Mouse (Mus musculus) hindbrain, postnatal 0 days (tissue): ENCODE measurements at regions not wholly inside any gene's neighbourhood (a gene's known extent, or its start where the extent isn't known, plus 50 kb on each side); places are given as distances from the start of the nearest gene placed in this dataset.
A peak's percentile ranks its signal among the peaks of the same experiment; 100 is the strongest.
"Not testable (repeated sequence)": the region's sequence is repeated elsewhere in the genome, so short reads cannot be mapped to it uniquely, and the experiment has no call there.

Experiments used
- ATAC-seq: fragments of 200-750 bp; cut with Nextera tagmentation; 2 replicates; pipeline ENCODE4 v1.8.0; 2017; ENCODE audit warnings: mild to moderate bottlenecking, moderate TSS enrichment, moderate library complexity
- DNase-seq: peaks from one replicate; pipeline ENCODE4 v3.0.0-alpha.2; 2015; ENCODE audit warnings: low spot score
- H3K27ac ChIP-seq: fragments of 300-500 bp; sonication (generic); 2 replicates; pipeline ENCODE4 v1.5.1; 2014; ENCODE audit warnings: mild to moderate bottlenecking
- H3K27me3 ChIP-seq: fragments of 300-500 bp; sonication (generic); 2 replicates; pipeline ENCODE4 v1.6.1; 2014; ENCODE audit warnings: low read length, mixed read lengths; ENCODE audit not compliant: insufficient read depth
- H3K36me3 ChIP-seq: fragments of 300-500 bp; sonication (generic); 2 replicates; pipeline ENCODE4 v1.6.1; 2014; ENCODE audit warnings: low read length, mixed read lengths; ENCODE audit not compliant: insufficient read depth
- H3K4me1 ChIP-seq: fragments of 300-500 bp; sonication (generic); 2 replicates; pipeline ENCODE4 v1.6.1; 2014; ENCODE audit warnings: antibody characterized with exemption, low read length, mixed read lengths; ENCODE audit not compliant: insufficient read depth
- H3K4me2 ChIP-seq: fragments of 300-500 bp; sonication (generic); 2 replicates; pipeline ENCODE4 v1.6.1; 2014; ENCODE audit warnings: low read depth, mild to moderate bottlenecking, low read length, moderate library complexity, mixed read lengths
- H3K4me3 ChIP-seq: fragments of 300-500 bp; sonication (generic); 2 replicates; pipeline ENCODE4 v1.5.1; 2014; ENCODE audit warnings: low read length
- H3K9ac ChIP-seq: fragments of 300-500 bp; sonication (generic); replicated peaks from 2 replicates; pipeline ENCODE4 v1.6.1; 2014; ENCODE audit warnings: mild to moderate bottlenecking, low read length, moderate library complexity, mixed read lengths
- H3K9me3 ChIP-seq: fragments of 300-500 bp; sonication (generic); 2 replicates; pipeline ENCODE4 v1.6.1; 2016; ENCODE audit warnings: low read length, mixed read lengths
- CTCF ChIP-seq: IDR thresholded peaks from 2 replicates; pipeline ENCODE4 v1.5.1; 2016; ENCODE audit warnings: antibody characterized with exemption, control low read depth, low read depth
- WGBS: fragments of 180-500 bp; shearing (Covaris S2); extraction: QIAGEN DNeasy Blood & Tissue Kit; methylation state at CpG from one replicate; pipeline ENCODE4 v1.1.7; 2014; 5-methylcytosine and 5-hydroxymethylcytosine counted together

DNA sequence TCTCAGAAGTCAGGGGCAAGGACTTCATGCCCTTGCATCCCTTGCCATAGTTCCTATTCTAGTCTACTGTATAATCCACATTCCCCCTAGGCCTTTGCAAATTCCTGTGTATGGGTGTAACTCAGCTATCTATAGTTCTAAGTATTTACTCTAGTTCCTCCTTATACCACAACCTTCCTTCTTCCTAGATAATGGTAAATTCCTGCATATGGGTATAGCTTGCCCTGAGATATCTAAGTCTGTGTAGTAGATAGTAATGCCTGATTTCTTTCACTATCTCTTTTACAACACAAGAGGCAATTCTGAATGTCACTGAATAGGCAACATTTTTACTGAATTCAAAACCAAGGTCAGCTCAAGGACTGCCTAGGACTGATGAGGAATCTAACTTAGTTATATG lies 1000.2 kb downstream of the Kcnt2 start:
- H3K9me3 ChIP-seq, H3K27me3 ChIP-seq, H3K4me1 ChIP-seq, H3K27ac ChIP-seq, H3K36me3 ChIP-seq, H3K4me3 ChIP-seq, ATAC-seq, DNase-seq, H3K4me2 ChIP-seq, H3K9ac ChIP-seq: not testable (repeated sequence)

DNA sequence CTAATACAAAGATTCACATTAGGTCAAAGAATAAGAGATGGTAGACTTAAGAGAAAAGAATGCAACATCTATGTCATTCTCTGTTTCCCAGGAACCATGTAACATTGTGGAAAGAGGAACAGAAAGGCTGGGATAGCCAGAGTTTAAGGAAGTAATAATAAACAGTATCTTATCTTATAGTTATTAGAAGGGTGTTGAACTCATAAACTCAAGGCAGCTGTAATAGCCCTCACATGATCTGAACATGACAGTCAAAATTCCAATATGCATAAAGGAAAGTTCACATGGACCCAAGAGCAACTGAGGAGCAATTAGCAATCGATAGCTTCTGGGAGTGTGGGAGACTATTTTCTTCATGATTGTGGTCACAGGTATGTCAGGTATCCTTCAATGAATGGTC lies 1028.8 kb downstream of the Kcnt2 start:
- no peak overlapping the region for H3K4me3 ChIP-seq
- no peaks in the 10 kb centered on the region for H3K9me3 ChIP-seq
- no peak for TF ChIP-seq CTCF
- ATAC-seq = no peak
- no peaks in the 10 kb centered on the region for H3K27me3 ChIP-seq
- no peak overlapping the region for H3K9ac ChIP-seq
- no peaks in the 10 kb centered on the region for H3K4me1 ChIP-seq
- no peak overlapping the region for H3K4me2 ChIP-seq
- H3K27ac ChIP-seq = no peak overlapping the region
- 93% methylated on average over 1 of the region's 1 CpGs for WGBS
- no peaks in the 10 kb centered on the region for H3K36me3 ChIP-seq
- no peak for DNase-seq

DNA sequence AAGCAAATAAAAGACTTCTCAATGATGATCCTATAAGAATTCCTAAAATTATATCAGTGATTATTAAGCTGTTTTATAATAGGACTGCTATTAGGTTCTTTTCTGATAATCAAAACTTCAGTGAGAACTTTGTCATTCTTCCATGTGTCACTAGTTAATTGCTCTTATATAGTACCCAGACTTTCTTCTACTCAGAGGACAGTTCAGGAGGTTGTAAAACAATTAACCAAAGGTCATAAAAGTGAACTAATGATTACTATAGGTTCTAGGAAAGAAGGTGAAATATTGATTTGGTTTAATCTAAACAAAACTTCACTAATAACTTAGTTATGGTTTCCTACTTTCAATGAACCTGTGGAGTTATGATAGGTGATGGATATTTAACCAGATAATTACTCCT lies 1035.6 kb downstream of the Kcnt2 start:
- DNase-seq (no peak), ATAC-seq (no peak)
- Histone ChIP-seq H3K9ac (no peak overlapping the region), H3K27me3 (no peaks in the 10 kb centered on the region), H3K36me3 (no peaks in the 10 kb centered on the region), H3K4me2 (no peak overlapping the region), H3K4me3 (no peak overlapping the region), H3K4me1 (no peaks in the 10 kb centered on the region), H3K27ac (no peak overlapping the region), H3K9me3 (no peaks in the 10 kb centered on the region)
- TF ChIP-seq CTCF = no peak

DNA sequence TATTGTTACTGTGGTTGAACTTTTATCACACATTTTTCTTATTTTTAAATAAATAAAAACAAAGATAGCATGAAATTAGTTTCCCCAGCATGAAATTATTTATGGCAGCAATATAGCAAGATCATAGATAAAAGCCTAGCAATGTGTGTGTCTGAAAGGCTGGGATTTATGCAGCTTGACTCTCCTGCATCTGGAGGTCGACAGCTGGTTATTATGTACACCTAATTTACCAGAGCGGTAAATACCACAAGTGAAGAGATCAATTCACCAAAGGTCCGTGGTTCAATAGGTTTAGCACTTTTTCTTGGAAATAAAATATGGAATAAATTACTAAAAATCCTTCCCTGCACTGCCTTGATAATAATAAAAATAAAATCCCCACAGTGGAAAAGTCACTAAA lies 1077.0 kb downstream of the Kcnt2 start:
- Histone ChIP-seq H3K9me3 (no peaks in the 10 kb centered on the region), H3K4me2 (no peak overlapping the region), H3K27me3 (no peaks in the 10 kb centered on the region), H3K36me3 (no peaks in the 10 kb centered on the region), H3K4me3 (no peak overlapping the region), H3K4me1 (no peaks in the 10 kb centered on the region), H3K9ac (no peak overlapping the region), H3K27ac (no peak overlapping the region)
- DNase-seq = peak; percentile 5
- no peak for ATAC-seq
- TF ChIP-seq CTCF = no peak
- WGBS = 35% methylated on average over 3 of the region's 3 CpGs

- no peak overlapping the region for H3K27ac ChIP-seq
- H3K36me3 ChIP-seq = no peaks in the 10 kb centered on the region
- H3K4me3 ChIP-seq = no peak overlapping the region
- TF ChIP-seq CTCF = no peak
- no peaks in the 10 kb centered on the region for H3K27me3 ChIP-seq
- 58% methylated on average over 1 of the region's 1 CpGs for WGBS
- no peaks in the 10 kb centered on the region for H3K9me3 ChIP-seq
- DNase-seq = no peak
- no peak overlapping the region for H3K9ac ChIP-seq
- ATAC-seq = no peak
- H3K4me1 ChIP-seq = no peaks in the 10 kb centered on the region
- H3K4me2 ChIP-seq = no peak overlapping the region
These were observed 1092.1 kb downstream of the Kcnt2 start for GRCm38 (mm10) chr1:141338073-141338472.

- DNase-seq (no peak), ATAC-seq (no peak)
- no peaks in the 10 kb centered on the region for H3K9me3 ChIP-seq
- no peak for TF ChIP-seq CTCF
- no peaks in the 10 kb centered on the region for H3K27me3 ChIP-seq
- H3K27ac ChIP-seq = no peak overlapping the region
- H3K4me3 ChIP-seq = no peak overlapping the region
- no peak overlapping the region for H3K4me2 ChIP-seq
- no peaks in the 10 kb centered on the region for H3K36me3 ChIP-seq
- 68% methylated on average over 1 of the region's 1 CpGs for WGBS
- H3K9ac ChIP-seq = no peak overlapping the region
- no peaks in the 10 kb centered on the region for H3K4me1 ChIP-seq
These were observed 1123.5 kb downstream of the Kcnt2 start for GRCm38 (mm10) chr1:141369447-141369846.

DNA sequence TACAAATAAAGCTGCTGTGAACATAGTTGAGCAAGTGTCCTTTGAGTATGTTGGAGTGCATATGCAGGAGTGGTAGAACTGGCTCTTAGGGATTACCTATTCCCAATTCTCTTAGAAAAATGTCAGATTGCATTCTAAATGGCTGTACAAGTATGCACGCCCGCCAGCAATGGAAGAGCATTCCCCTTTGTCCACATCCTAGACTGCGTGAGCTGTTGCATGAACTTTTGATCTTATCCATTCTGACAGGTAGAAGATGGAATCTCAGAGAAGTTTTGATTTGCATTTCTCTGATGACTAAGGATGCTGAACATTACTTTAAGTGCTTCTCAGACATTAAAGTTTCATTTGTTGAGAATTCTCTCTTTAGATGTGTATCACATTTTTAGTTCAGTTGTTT lies 1130.0 kb downstream of the Kcnt2 start:
- no peak overlapping the region for H3K9ac ChIP-seq
- H3K4me3 ChIP-seq = no peak overlapping the region
- no peaks in the 10 kb centered on the region for H3K4me1 ChIP-seq
- DNase-seq = no peak
- H3K9me3 ChIP-seq = no peaks in the 10 kb centered on the region
- TF ChIP-seq CTCF = no peak
- H3K36me3 ChIP-seq = no peaks in the 10 kb centered on the region
- WGBS = 86% methylated on average over 3 of the region's 3 CpGs
- no peaks in the 10 kb centered on the region for H3K27me3 ChIP-seq
- no peak overlapping the region for H3K4me2 ChIP-seq
- ATAC-seq = no peak
- no peak overlapping the region for H3K27ac ChIP-seq

DNA sequence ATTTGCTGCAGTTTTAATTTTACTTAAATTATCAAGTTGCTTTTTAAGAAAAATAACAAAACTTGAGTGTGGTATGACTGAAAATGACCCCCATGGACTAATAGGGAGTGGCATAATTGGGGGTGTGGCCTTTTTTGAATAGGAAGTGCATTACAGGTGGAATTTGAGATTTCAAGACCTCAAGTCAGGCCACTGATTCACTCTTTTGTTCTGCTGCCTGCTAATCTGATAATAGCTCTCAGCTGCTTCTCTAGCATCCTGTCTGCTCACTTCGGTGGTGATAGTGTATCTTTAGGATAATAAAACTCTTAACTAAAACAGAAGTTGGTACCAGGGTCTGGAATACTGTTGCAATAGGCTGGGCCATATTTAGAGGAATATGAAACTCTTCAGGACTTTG lies 1155.4 kb downstream of the Kcnt2 start:
- WGBS = 67% methylated on average over 1 of the region's 1 CpGs
- H3K9me3 ChIP-seq = no peaks in the 10 kb centered on the region
- H3K27ac ChIP-seq = no peak overlapping the region
- H3K27me3 ChIP-seq = no peaks in the 10 kb centered on the region
- H3K4me3 ChIP-seq = no peak overlapping the region
- ATAC-seq (no peak), DNase-seq (no peak)
- no peak overlapping the region for H3K4me2 ChIP-seq
- TF ChIP-seq CTCF = no peak
- no peak overlapping the region for H3K9ac ChIP-seq
- H3K36me3 ChIP-seq = no peaks in the 10 kb centered on the region
- H3K4me1 ChIP-seq = no peaks in the 10 kb centered on the region
